ENCODE assay signal across 8 mouse cellular contexts in genomic region chr17:83312244-83312918, GRCm38 (mm10). TPM values are rescaled to one million over a fixed set of nuclear protein-coding genes. Genes with fewer than 3 reads are reported as not detected.
A peak's percentile ranks its signal among the peaks of the same experiment; 100 is the strongest.
DNase-seq lines count a peak whose midpoint lies in the region; ATAC-seq and TF ChIP-seq lines count a peak whose summit lies in the region.

No protein-coding gene starts in this region.

- H3K4me2 ChIP-seq in forebrain, embryonic 11.5 days (ENCODE audit: low read depth, low read length, severe bottlenecking), result peak overlapping the region; percentile 36; the same call in 1 of the 2 replicates
- peak overlapping the region; percentile 48 for H3K4me2 ChIP-seq in heart, postnatal 0 days (ENCODE audit: low read depth, low read length)

- peak overlapping the region; percentile 14; the same call in 1 of the 2 replicates for H3K4me3 ChIP-seq in forebrain, embryonic 11.5 days (ENCODE audit: low read depth, low read length)
- peak overlapping the region; percentile 15; the same call in 1 of the 2 replicates for H3K4me3 ChIP-seq in heart, postnatal 0 days (ENCODE audit: low read depth, low read length)

- WGBS in forebrain, embryonic 11.5 days, result 3% methylated on average over 15 of the region's 15 CpGs
- 15% methylated on average over 15 of the region's 15 CpGs for WGBS in heart, postnatal 0 days

- H3K9ac ChIP-seq in forebrain, embryonic 11.5 days (ENCODE audit: low read length), result peak overlapping the region; percentile 23; the same call in 1 of the 2 replicates
- H3K9ac ChIP-seq in heart, postnatal 0 days (replicated peaks; ENCODE audit: low read depth, low read length), result no peak overlapping the region

- TF ChIP-seq CTCF in heart, postnatal 0 days (IDR thresholded peaks at IDR 0.05; ENCODE audit: low read depth), result no peak

- DNase-seq in 416B (ENCODE audit: low read depth) (peak; percentile 96), ZHBTc4 (ENCODE audit: low read depth, low spot score) (peak; percentile 25)
- peak; percentile 75 for DNase-seq in forebrain, embryonic 11.5 days (ENCODE audit: low spot score)
- DNase-seq in heart, postnatal 0 days (ENCODE audit: low spot score), result no peak
- peak; percentile 66 to 71 for DNase-seq in kidney, postnatal 36 days
- DNase-seq in lung, postnatal 36 days, result peak; percentile 87
- peak; percentile 59 for DNase-seq in retina, embryonic 14.5 days (ENCODE audit: low spot score)
- peak; percentile 63 for DNase-seq in urinary bladder, adult 2 months (ENCODE audit: low spot score)

- H3K9me3 ChIP-seq in forebrain, embryonic 11.5 days (ENCODE audit: control insufficient read depth, low read length), result no peaks in the 10 kb centered on the region
- H3K9me3 ChIP-seq in heart, postnatal 0 days (replicated peaks; ENCODE audit: control insufficient read depth, low read length), result no peaks in the 10 kb centered on the region

- no peak overlapping the region for H3K27ac ChIP-seq in forebrain, embryonic 11.5 days (ENCODE audit: low read depth, low read length)
- H3K27ac ChIP-seq in heart, postnatal 0 days (ENCODE audit: low read depth), result peak overlapping the region; percentile 39

- H3K36me3 ChIP-seq in forebrain, embryonic 11.5 days (ENCODE audit: control insufficient read depth, insufficient read depth, low read length), result no peaks in the 10 kb centered on the region
- no peaks in the 10 kb centered on the region for H3K36me3 ChIP-seq in heart, postnatal 0 days (replicated peaks; ENCODE audit: control insufficient read depth, insufficient read depth, low read length)

- peak; percentile 64 for ATAC-seq in forebrain, embryonic 11.5 days (replicated peaks; ENCODE audit: low FRiP score)
- ATAC-seq in heart, postnatal 0 days (ENCODE audit: insufficient read depth, low read depth), result peak; percentile 61; the same call in 1 of the 2 replicates

- TF ChIP-seq EP300 in heart, postnatal 0 days (IDR thresholded peaks at IDR 0.05; ENCODE audit: low read depth), result no peak

- no peaks in the 10 kb centered on the region for H3K27me3 ChIP-seq in forebrain, embryonic 11.5 days (ENCODE audit: control insufficient read depth, insufficient read depth, low read length)
- no peaks in the 10 kb centered on the region for H3K27me3 ChIP-seq in heart, postnatal 0 days (ENCODE audit: control insufficient read depth, insufficient read depth, low read length)

- H3K4me1 ChIP-seq in forebrain, embryonic 11.5 days (replicated peaks; ENCODE audit: control insufficient read depth, insufficient read depth, low read length), result peaks cover 5% of the 10 kb centered on the region; the same call in 1 of the 2 replicates
- H3K4me1 ChIP-seq in heart, postnatal 0 days (ENCODE audit: control insufficient read depth, insufficient read depth), result peaks cover 7% of the 10 kb centered on the region

RNA-seq across cellular contexts. Expression of gene Eml4, which starts 38.4 kb away (rescaled TPM):
- polyA plus RNA-seq in forebrain, embryonic 11.5 days (2014; fragmentation: Nextera tagmentation; extraction: Ambion mirVana), result 48.1 and 49.3 TPM in 2 replicates
- 11.6 and 15.6 TPM in 2 replicates for total RNA-seq in heart, postnatal 0 days (2014; rRNA removed; ENCODE audit: low replicate concordance)
- polyA plus RNA-seq in heart, postnatal 0 days (2015; fragmentation: Nextera tagmentation; extraction: Ambion mirVana), result 4.5 and 5.0 TPM in 2 replicates
- 17.4 and 19.6 TPM in 2 replicates for polyA plus RNA-seq in urinary bladder, adult 2 months (2012; rRNA removed)
